ENCODE assay signal across 8 mouse cellular contexts in genomic region chr1:179803513-179804139, GRCm38 (mm10). TPM values are rescaled to one million over a fixed set of nuclear protein-coding genes. Genes with fewer than 3 reads are reported as not detected.
DNase-seq lines count a peak whose midpoint lies in the region; ATAC-seq lines count a peak whose summit lies in the region.

Ahctf1 (minus strand) TSS chr1:179803680.

- ATAC-seq in hindbrain, embryonic 16.5 days, result peak; percentile 99

- no peaks in the 10 kb centered on the region for H3K9me3 ChIP-seq in hindbrain, embryonic 16.5 days (ENCODE audit: control insufficient read depth, low read length)

- DNase-seq in WW6 (ENCODE audit: low read depth, low spot score), result peak; percentile 91
- peak; percentile 94 to 97 for DNase-seq in cerebellum, postnatal 4 days (ENCODE audit: low spot score in 2 of 2)
- DNase-seq in gastrocnemius, adult 18-20 months (ENCODE audit: low spot score), result peak; percentile 99
- peak; percentile 98 for DNase-seq in left cerebral cortex, adult 18-20 months (ENCODE audit: low spot score in 2 of 2)
- peak; percentile 99 for DNase-seq in right cerebral cortex, adult 18-20 months
- DNase-seq in urinary bladder, postnatal 10 days (ENCODE audit: low spot score), result peak; percentile 93

- peaks cover 41% of the 10 kb centered on the region for H3K79me2 ChIP-seq in macrophage (ENCODE audit: inconsistent target)

- H3K4me3 ChIP-seq in hindbrain, embryonic 16.5 days (ENCODE audit: low read length), result peak within 1 kb of the TSS; percentile 92
- H3K4me3 ChIP-seq in macrophage (ENCODE audit: inconsistent target), result peak within 1 kb of the TSS; percentile 64

- WGBS in hindbrain, embryonic 16.5 days, result under 1% methylated on average over 56 of the region's 56 CpGs
- WGBS in macrophage (ENCODE audit: missing documents), result 1% methylated on average over 55 of the region's 56 CpGs

- peak within 1 kb of the TSS; percentile 89 for H3K27ac ChIP-seq in hindbrain, embryonic 16.5 days (ENCODE audit: low read depth, low read length)
- H3K27ac ChIP-seq in macrophage, result peak within 1 kb of the TSS; percentile 24; the same call in 1 of the 2 replicates

- H3K36me3 ChIP-seq in hindbrain, embryonic 16.5 days (ENCODE audit: control insufficient read depth, insufficient read depth, low read length), result no peaks in the 10 kb centered on the region
- H3K36me3 ChIP-seq in macrophage (ENCODE audit: inconsistent target), result no peaks in the 10 kb centered on the region

- H3K4me2 ChIP-seq in hindbrain, embryonic 16.5 days (ENCODE audit: low read length), result peak within 1 kb of the TSS; percentile 75

- no peaks in the 10 kb centered on the region for H3K27me3 ChIP-seq in hindbrain, embryonic 16.5 days (replicated peaks; ENCODE audit: control insufficient read depth, insufficient read depth, low read length)

- peak within 1 kb of the TSS; percentile 94 for H3K9ac ChIP-seq in hindbrain, embryonic 16.5 days (ENCODE audit: low read depth, low read length)

- H3K4me1 ChIP-seq in hindbrain, embryonic 16.5 days (ENCODE audit: control insufficient read depth, insufficient read depth, low read depth, low read length), result peaks cover 15% of the 10 kb centered on the region

RNA-seq across cellular contexts. Expression of gene Ahctf1, which starts in this region (rescaled TPM):
- total RNA-seq in gastrocnemius, adult 18-20 months (2021), result 10 to 100 TPM; 15.0 to 17.5 TPM
- polyA plus RNA-seq in hindbrain, embryonic 16.5 days (2015; fragmentation: Nextera tagmentation; extraction: Ambion mirVana), result 13.5 and 13.8 TPM in 2 replicates
- total RNA-seq in left cerebral cortex, adult 18-20 months (2021), result 10 to 100 TPM; 35.8 to 37.2 TPM
- total RNA-seq in macrophage (2018; cell fraction: chromatin; rRNA removed), result 100 to 1,000 TPM in 5 of 26 experiments, 10 to 100 TPM in 21; 46.9 to 134 (median 69.5) TPM
- total RNA-seq in macrophage (2018; cell fraction: cytosol; rRNA removed), result 10 to 100 TPM; 11.3 to 29.6 (median 18.4) TPM
- 10 to 100 TPM; 37.7 to 83.4 (median 48.0) TPM for total RNA-seq in macrophage (2018; cell fraction: nucleus; rRNA removed)
- polyA plus RNA-seq in macrophage (2018), result 13.3 to 22.7 TPM (median 21.5 TPM) in 3 replicates

Comparison
In these comparisons a context has a peak if more than half of its experiments do, and no peak if none do; other contexts are left out.
1. Peak in every context shown above with its lines: DNase-seq, ATAC-seq, H3K4me3 ChIP-seq and H3K27ac ChIP-seq.